Mouse (Mus musculus): ENCODE measurements at regions not wholly inside any gene's neighbourhood (a gene's known extent, or its start where the extent isn't known, plus 50 kb on each side); places are given as distances from the start of the nearest gene placed in this dataset.

- TF ChIP-seq CTCF (IDR thresholded peaks at IDR 0.05; ENCODE audit: borderline replicate concordance, insufficient read depth, low read length) (no peak), POLR2A (IDR thresholded peaks at IDR 0.05; ENCODE audit: low read depth, low read length) (no peak)
Measured at GRCm38 (mm10) chr8:89962799-89963198, 385.3 kb downstream of the Tox3 start.
